Mouse (Mus musculus) heart, adult 2 months (tissue): Measurements from ENCODE around the gene Pithd1.
A peak's percentile ranks its signal among the peaks of the same experiment; 100 is the strongest.

Experiments
- CTCF ChIP-seq: fragments of 200-600 bp; IDR thresholded peaks from 2 replicates; pipeline ENCODE4 v1.8.1; 2022; ENCODE audit warnings: antibody characterized with exemption, mild to moderate bottlenecking, moderate library complexity
- POLR2A ChIP-seq: fragments of 200-500 bp; IDR thresholded peaks from 2 replicates; pipeline ENCODE4 v1.6.1; 2011; ENCODE audit warnings: mild to moderate bottlenecking, low read depth, low read length, control low read depth; ENCODE audit not compliant: insufficient read depth

DNA sequence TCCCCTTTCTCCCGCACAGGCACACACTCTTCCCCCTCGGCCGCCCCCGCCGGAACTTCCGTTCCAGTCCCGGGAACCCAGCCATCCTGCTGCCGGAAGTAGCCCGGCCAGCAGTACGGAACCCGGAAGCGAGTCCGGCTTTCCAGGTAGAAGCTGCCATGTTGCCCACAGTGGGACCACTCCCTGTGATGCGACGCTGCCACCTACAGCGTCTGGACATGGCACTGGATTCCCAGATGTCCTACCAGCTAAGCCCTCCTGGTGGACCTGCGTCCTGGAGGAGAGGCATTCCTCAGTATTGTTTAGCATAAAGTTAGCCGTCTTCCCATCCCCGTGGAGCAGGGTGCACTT, 14.5 kb downstream of the Pithd1 start, which contains the start of gene Lypla2:
- TF ChIP-seq CTCF (peak; percentile 17), POLR2A (peak; percentile 74)
